Comparison of ENCODE assay signal across 16 mouse cellular contexts in the genomic region with DNA sequence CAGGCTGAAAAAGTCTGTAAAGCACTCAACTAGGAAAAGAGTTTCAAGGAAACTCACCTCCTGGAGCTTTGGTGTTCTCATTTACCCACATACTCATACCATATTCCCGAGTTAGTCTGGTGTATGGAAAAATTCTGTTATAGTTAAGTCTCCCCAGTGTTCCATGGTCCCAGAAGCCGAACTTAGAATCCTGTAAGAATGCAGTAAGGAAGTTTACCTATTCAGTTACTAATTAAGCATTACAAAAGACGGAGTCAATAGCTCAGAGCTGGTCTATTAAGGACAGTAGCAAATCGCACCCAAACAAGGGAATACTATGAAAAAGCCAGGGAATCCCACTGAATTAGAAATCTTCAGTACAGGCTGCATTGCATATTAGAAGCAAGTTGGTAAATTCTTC.
"Had no signal": no experiment of that assay in that cellular context is flagged by ENCODE, and none has a peak within 500 bp of the region (broad histone marks: within the 10 kb centered on the region; RNA-seq: fewer than 3 reads in every experiment).

No protein-coding gene starts in this region.

- H3K4me3 ChIP-seq: layer of hippocampus, adult 2 months; left cerebral cortex, adult 2 months; limb, embryonic 10.5 days; liver, embryonic 12.5 days; lung, embryonic 15.5 days; megakaryocyte, embryonic 14.5 days; midbrain, embryonic 15.5 days; neural tube, embryonic 12.5 days had no signal

- H3K4me2 ChIP-seq: liver, embryonic 12.5 days; lung, embryonic 15.5 days; midbrain, embryonic 11.5 days; midbrain, embryonic 15.5 days; neural tube, embryonic 12.5 days had no signal

- H3K4me1 ChIP-seq: limb, embryonic 10.5 days; liver, embryonic 12.5 days; lung, embryonic 15.5 days; megakaryocyte, embryonic 14.5 days; midbrain, embryonic 15.5 days; neural tube, embryonic 12.5 days had no signal

- ATAC-seq: liver, embryonic 12.5 days; midbrain, embryonic 15.5 days had no signal

- H3K9me3 ChIP-seq: limb, embryonic 10.5 days; liver, embryonic 12.5 days; lung, embryonic 15.5 days; megakaryocyte, embryonic 14.5 days; midbrain, embryonic 15.5 days; neural tube, embryonic 12.5 days had no signal

- H3K9ac ChIP-seq: liver, embryonic 12.5 days; lung, embryonic 15.5 days; midbrain, embryonic 15.5 days; neural tube, embryonic 12.5 days had no signal

- DNase-seq: kidney, adult 8-10 months; kidney, postnatal 36 days; lung, postnatal 14 days; spleen, adult 18-20 months; thymus, adult 2 months; thymus, postnatal 25 days had no signal

- H3K27ac ChIP-seq: layer of hippocampus, adult 2 months; left cerebral cortex, adult 2 months; limb, embryonic 10.5 days; liver, embryonic 12.5 days; lung, embryonic 15.5 days; macrophage; midbrain, embryonic 15.5 days; neural tube, embryonic 12.5 days had no signal

- H3K27me3 ChIP-seq: liver, embryonic 12.5 days; lung, embryonic 15.5 days; megakaryocyte, embryonic 14.5 days; midbrain, embryonic 15.5 days; neural tube, embryonic 12.5 days had no signal

- H3K36me3 ChIP-seq: limb, embryonic 10.5 days; liver, embryonic 12.5 days; lung, embryonic 15.5 days; midbrain, embryonic 15.5 days; neural tube, embryonic 12.5 days had no signal
